Mouse (Mus musculus): ENCODE measurements at regions not wholly inside any gene's neighbourhood (a gene's known extent, or its start where the extent isn't known, plus 50 kb on each side); places are given as distances from the start of the nearest gene placed in this dataset.

DNA sequence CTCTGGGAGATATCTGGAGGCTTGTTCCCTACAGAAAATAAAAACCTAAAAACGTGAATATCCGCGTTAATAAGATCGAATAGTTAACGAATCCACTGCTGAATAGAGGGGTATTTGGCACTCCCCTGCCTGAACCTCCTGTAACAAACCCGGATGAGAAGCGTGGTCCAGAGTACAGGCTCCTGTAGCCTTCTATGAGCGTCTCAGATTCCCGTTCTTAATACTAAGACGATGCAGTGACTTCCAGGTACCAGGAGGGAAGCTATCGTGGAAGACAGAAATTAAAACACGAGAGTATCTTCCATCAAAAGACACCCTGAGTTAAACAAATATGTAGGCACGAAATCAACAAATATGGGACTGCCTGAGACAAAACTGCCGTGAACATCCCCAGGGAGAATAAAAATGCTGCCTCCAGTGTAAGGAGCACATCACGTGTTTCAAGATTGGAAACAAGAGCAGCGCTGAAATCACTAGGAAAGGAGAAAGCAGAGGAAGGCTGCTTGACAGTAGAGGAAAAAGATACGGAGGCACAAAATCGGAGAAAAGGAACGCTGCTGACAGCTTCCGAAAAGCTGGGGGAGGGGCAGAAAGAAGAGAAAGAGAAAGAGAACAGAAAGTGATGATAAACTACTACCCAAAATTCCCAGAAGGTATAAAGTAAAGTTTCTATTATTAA lies 83.6 kb upstream of the Ift57 start:
- Histone ChIP-seq H3K9ac (replicated peaks; ENCODE audit: low read length) (no peak overlapping the region), H3K27me3 (ENCODE audit: insufficient read depth, low read length) (no peaks in the 10 kb centered on the region), H3K4me1 (ENCODE audit: insufficient read depth, low read length) (0 out of 2 replicates have a peak, but pooled peaks cover 3% of the 10 kb centered on the region), H3K9me3 (ENCODE audit: low read length) (peaks cover 4% of the 10 kb centered on the region; the same call in 1 of the 2 replicates), H3K4me2 (ENCODE audit: low read depth, low read length) (peak overlapping the region; percentile 40), H3K36me3 (ENCODE audit: insufficient read depth, low read length) (no peaks in the 10 kb centered on the region), H3K27ac (0 out of 2 replicates have a peak overlapping the region, but pooled peaks have one; percentile 27), H3K4me3 (ENCODE audit: low read length) (peak overlapping the region; percentile 23; the same call in 1 of the 2 replicates)
- TF ChIP-seq CTCF (IDR thresholded peaks at IDR 0.05; ENCODE audit: low read depth) = no peak
- no peak for ATAC-seq
- WGBS = 69% methylated on average over 20 of the region's 20 CpGs
- DNase-seq (ENCODE audit: low spot score) = peak; percentile 16

- DNase-seq (ENCODE audit: low spot score) (peak; percentile 45), ATAC-seq (0 out of 2 replicates have a peak, but pooled peaks have one; percentile 32)
- Histone ChIP-seq H3K4me1 (ENCODE audit: insufficient read depth, low read length) (0 out of 2 replicates have a peak, but pooled peaks cover 3% of the 10 kb centered on the region), H3K36me3 (ENCODE audit: insufficient read depth, low read length) (no peaks in the 10 kb centered on the region), H3K9me3 (ENCODE audit: low read length) (peaks cover 4% of the 10 kb centered on the region; the same call in 1 of the 2 replicates), H3K4me3 (ENCODE audit: low read length) (peak overlapping the region; percentile 23), H3K27me3 (ENCODE audit: insufficient read depth, low read length) (no peaks in the 10 kb centered on the region), H3K27ac (peak overlapping the region; percentile 27; the same call in 1 of the 2 replicates), H3K9ac (replicated peaks; ENCODE audit: low read length) (no peak overlapping the region), H3K4me2 (ENCODE audit: low read depth, low read length) (peak overlapping the region; percentile 40)
- whole genome bisulfite sequencing = 48% methylated on average over 13 of the region's 13 CpGs
- no peak for TF ChIP-seq CTCF (IDR thresholded peaks at IDR 0.05; ENCODE audit: low read depth)
Observed at GRCm38 (mm10) chr16:49616263-49616872, 82.7 kb upstream of the Ift57 start.

DNA sequence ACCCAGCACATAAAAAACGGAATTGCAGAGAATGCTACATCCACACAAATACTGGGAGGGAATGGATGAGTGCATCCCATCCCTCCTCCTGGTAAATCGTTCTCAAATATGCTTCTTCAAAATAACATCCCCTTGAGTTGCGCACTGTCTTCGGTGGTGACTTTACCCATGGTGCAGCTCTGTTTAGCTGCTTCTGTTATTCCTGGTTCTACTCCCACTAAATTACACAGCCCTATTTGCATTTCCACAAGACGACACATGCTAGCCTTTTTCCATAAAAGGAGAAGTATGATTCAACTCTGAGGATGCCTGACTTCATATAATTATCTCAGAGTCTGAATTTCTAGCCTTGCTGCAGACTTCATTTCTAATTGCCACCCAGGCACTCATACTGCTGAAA lies 65.5 kb upstream of the Ift57 start:
- WGBS = 83% methylated on average over 5 of the region's 5 CpGs
- H3K27ac ChIP-seq = no peak overlapping the region

GRCm38 (mm10) chr16:49635506-49635905 lies 63.5 kb upstream of the Ift57 start:
- no peak for TF ChIP-seq CTCF (IDR thresholded peaks at IDR 0.05; ENCODE audit: low read depth)
- 90% methylated on average over 8 of the region's 8 CpGs for WGBS
- no peaks in the 10 kb centered on the region for H3K36me3 ChIP-seq (ENCODE audit: insufficient read depth, low read length)
- DNase-seq (ENCODE audit: low spot score) (no peak), ATAC-seq (no peak)
- H3K4me1 ChIP-seq (ENCODE audit: insufficient read depth, low read length) = no peaks in the 10 kb centered on the region
- no peak overlapping the region for H3K4me3 ChIP-seq (ENCODE audit: low read length)
- H3K9me3 ChIP-seq (ENCODE audit: low read length) = no peaks in the 10 kb centered on the region
- H3K4me2 ChIP-seq (ENCODE audit: low read depth, low read length) = no peak overlapping the region
- H3K27ac ChIP-seq = no peak overlapping the region
- no peak overlapping the region for H3K9ac ChIP-seq (replicated peaks; ENCODE audit: low read length)
- H3K27me3 ChIP-seq (ENCODE audit: insufficient read depth, low read length) = no peaks in the 10 kb centered on the region

More for the DNA sequence above, 65.5 kb upstream of the Ift57 start:
- H3K4me3 ChIP-seq (ENCODE audit: low read length) = no peak overlapping the region
- H3K27me3 ChIP-seq (ENCODE audit: insufficient read depth, low read length) = no peaks in the 10 kb centered on the region
- no peaks in the 10 kb centered on the region for H3K9me3 ChIP-seq (ENCODE audit: low read length)
- DNase-seq (ENCODE audit: low spot score) = no peak
- no peak for TF ChIP-seq CTCF (IDR thresholded peaks at IDR 0.05; ENCODE audit: low read depth)
- ATAC-seq = no peak
- no peaks in the 10 kb centered on the region for H3K4me1 ChIP-seq (ENCODE audit: insufficient read depth, low read length)
- no peak overlapping the region for H3K4me2 ChIP-seq (ENCODE audit: low read depth, low read length)
- H3K36me3 ChIP-seq (ENCODE audit: insufficient read depth, low read length) = no peaks in the 10 kb centered on the region
- no peak overlapping the region for H3K9ac ChIP-seq (replicated peaks; ENCODE audit: low read length)

GRCm38 (mm10) chr16:49636467-49636866 lies 62.6 kb upstream of the Ift57 start:
- Histone ChIP-seq H3K9me3 (ENCODE audit: low read length) (no peaks in the 10 kb centered on the region), H3K27me3 (ENCODE audit: insufficient read depth, low read length) (no peaks in the 10 kb centered on the region), H3K4me2 (ENCODE audit: low read depth, low read length) (no peak overlapping the region), H3K4me1 (ENCODE audit: insufficient read depth, low read length) (no peaks in the 10 kb centered on the region), H3K4me3 (ENCODE audit: low read length) (no peak overlapping the region), H3K9ac (replicated peaks; ENCODE audit: low read length) (no peak overlapping the region), H3K27ac (no peak overlapping the region), H3K36me3 (ENCODE audit: insufficient read depth, low read length) (no peaks in the 10 kb centered on the region)
- 91% methylated on average over 1 of the region's 1 CpGs for WGBS
- TF ChIP-seq CTCF (IDR thresholded peaks at IDR 0.05; ENCODE audit: low read depth) = no peak
- ATAC-seq (no peak), DNase-seq (ENCODE audit: low spot score) (no peak)

DNA sequence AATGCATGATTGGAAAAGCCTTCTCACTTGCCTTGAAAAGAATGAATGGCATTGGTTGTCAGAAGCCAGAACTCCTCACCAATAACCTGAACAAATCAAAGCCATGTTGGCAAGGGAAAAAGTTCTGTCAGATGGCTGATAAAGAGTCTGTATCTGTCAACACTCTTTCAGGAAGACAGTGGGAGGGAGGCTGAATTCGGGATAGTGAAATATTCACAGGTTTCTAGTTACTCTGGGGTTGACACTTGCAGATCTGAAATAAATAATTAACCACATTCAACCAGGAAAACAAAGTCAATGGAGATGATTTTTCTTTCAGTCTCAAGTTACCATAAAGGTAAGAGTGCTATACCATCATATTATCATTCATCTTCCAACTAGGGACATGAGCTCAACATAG lies 56.3 kb upstream of the Ift57 start:
- Histone ChIP-seq H3K36me3 (ENCODE audit: insufficient read depth, low read length) (no peaks in the 10 kb centered on the region), H3K27me3 (ENCODE audit: insufficient read depth, low read length) (no peaks in the 10 kb centered on the region), H3K27ac (no peak overlapping the region), H3K4me1 (ENCODE audit: insufficient read depth, low read length) (no peaks in the 10 kb centered on the region), H3K9me3 (ENCODE audit: low read length) (no peaks in the 10 kb centered on the region), H3K9ac (replicated peaks; ENCODE audit: low read length) (no peak overlapping the region), H3K4me2 (ENCODE audit: low read depth, low read length) (no peak overlapping the region), H3K4me3 (ENCODE audit: low read length) (no peak overlapping the region)
- no peak for DNase-seq (ENCODE audit: low spot score)
- WGBS = 63% methylated on average over 1 of the region's 1 CpGs
- no peak for ATAC-seq
- no peak for TF ChIP-seq CTCF (IDR thresholded peaks at IDR 0.05; ENCODE audit: low read depth)

DNA sequence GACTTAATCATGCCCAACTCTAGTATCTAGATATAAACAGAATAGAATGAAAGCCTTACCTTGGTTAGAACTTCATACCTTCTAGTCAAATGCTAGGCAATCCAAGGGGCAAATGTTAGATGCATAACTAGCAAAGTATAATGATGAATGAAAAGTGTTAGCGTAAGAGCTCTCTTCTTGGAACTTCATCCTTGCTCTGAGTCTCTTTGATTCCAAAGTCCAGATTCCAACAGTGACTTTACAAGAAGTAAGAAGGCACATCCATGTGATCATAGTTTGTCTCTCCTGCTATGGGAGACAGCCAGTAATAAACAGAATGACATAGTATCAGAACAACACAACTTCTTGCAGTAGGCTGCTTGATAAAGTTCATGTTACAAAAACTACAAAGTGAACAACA lies 54.6 kb upstream of the Ift57 start:
- Histone ChIP-seq H3K27ac (no peak overlapping the region), H3K4me3 (ENCODE audit: low read length) (no peak overlapping the region), H3K36me3 (ENCODE audit: insufficient read depth, low read length) (no peaks in the 10 kb centered on the region), H3K4me2 (ENCODE audit: low read depth, low read length) (no peak overlapping the region), H3K27me3 (ENCODE audit: insufficient read depth, low read length) (no peaks in the 10 kb centered on the region), H3K4me1 (ENCODE audit: insufficient read depth, low read length) (no peaks in the 10 kb centered on the region), H3K9ac (replicated peaks; ENCODE audit: low read length) (no peak overlapping the region), H3K9me3 (ENCODE audit: low read length) (no peaks in the 10 kb centered on the region)
- no peak for ATAC-seq
- 97% methylated on average over 1 of the region's 1 CpGs for WGBS
- no peak for TF ChIP-seq CTCF (IDR thresholded peaks at IDR 0.05; ENCODE audit: low read depth)
- DNase-seq (ENCODE audit: low spot score) = no peak
